Mouse (Mus musculus): ENCODE measurements around the gene Eif3k.

Eif3k gene

GRCm38 (mm10) chr7:28957997-28958725, 23.5 kb downstream of the Eif3k start:
- DNase-seq: peak; percentile 92

- DNase-seq: no peak
Observed at GRCm38 (mm10) chr7:28957286-28957685, 24.4 kb downstream of the Eif3k start.

- DNase-seq: no peak
Observed at GRCm38 (mm10) chr7:28956270-28956669, 25.4 kb downstream of the Eif3k start.

GRCm38 (mm10) chr7:28955295-28955897, 26.3 kb downstream of the Eif3k start:
- DNase-seq: no peak

GRCm38 (mm10) chr7:28954773-28955172, 26.9 kb downstream of the Eif3k start:
- no peak for DNase-seq

- DNase-seq: no peak
Observed at GRCm38 (mm10) chr7:28953476-28954376, 27.9 kb downstream of the Eif3k start.

- no peak for DNase-seq
Observed at GRCm38 (mm10) chr7:28952786-28953185, 28.9 kb downstream of the Eif3k start.

- peak; percentile 91 for DNase-seq
Observed at GRCm38 (mm10) chr7:28951764-28952163, 29.9 kb downstream of the Eif3k start.

GRCm38 (mm10) chr7:28950346-28951037, 31.2 kb downstream of the Eif3k start:
- peak; percentile 83 for DNase-seq

- DNase-seq: no peak
Observed at GRCm38 (mm10) chr7:28949298-28949697, 32.4 kb downstream of the Eif3k start.

GRCm38 (mm10) chr7:28948746-28949145, 32.9 kb downstream of the Eif3k start:
- peak; percentile 89 for DNase-seq

GRCm38 (mm10) chr7:28946271-28946610, 35.4 kb downstream of the Eif3k start:
- no peak for DNase-seq

GRCm38 (mm10) chr7:28945416-28946270, 36.0 kb downstream of the Eif3k start:
- DNase-seq: peak; percentile 97

GRCm38 (mm10) chr7:28944756-28945415, 36.8 kb downstream of the Eif3k start:
- DNase-seq: peak; percentile 94

- DNase-seq: no peak
Observed at GRCm38 (mm10) chr7:28943451-28944180, 38.0 kb downstream of the Eif3k start.

GRCm38 (mm10) chr7:28941542-28941941, 40.1 kb downstream of the Eif3k start:
- DNase-seq: no peak

- peak; percentile 92 for DNase-seq
Observed at GRCm38 (mm10) chr7:28941129-28941528, 40.5 kb downstream of the Eif3k start.

- peak; percentile 92 for DNase-seq
Observed at GRCm38 (mm10) chr7:28939418-28940183, 42.1 kb downstream of the Eif3k start.

- DNase-seq: peak; percentile 94
Observed at GRCm38 (mm10) chr7:28938654-28939053, 43.0 kb downstream of the Eif3k start.

GRCm38 (mm10) chr7:28936787-28937186, 44.9 kb downstream of the Eif3k start:
- DNase-seq: peak; percentile 95
